Mouse (Mus musculus) gastrocnemius, adult 2 months (tissue): ENCODE measurements at regions not wholly inside any gene's neighbourhood (a gene's known extent, or its start where the extent isn't known, plus 50 kb on each side); places are given as distances from the start of the nearest gene placed in this dataset.

Experiments used
- DNase-seq: peaks from one replicate; pipeline ENCODE4 v3.0.0; 2022
- H3K27ac ChIP-seq: fragments of 200-600 bp; 2 replicates; pipeline ENCODE4 v1.8.1; 2022; ENCODE audit warnings: mild to moderate bottlenecking
- H3K4me3 ChIP-seq: fragments of 200-600 bp; 2 replicates; pipeline ENCODE4 v1.8.1; 2022; ENCODE audit warnings: mild to moderate bottlenecking, moderate library complexity
- CTCF ChIP-seq: fragments of 200-600 bp; IDR thresholded peaks from 2 replicates; pipeline ENCODE4 v1.8.1; 2022; ENCODE audit warnings: antibody characterized with exemption, mild to moderate bottlenecking, moderate library complexity
- intact Hi-C: fragments of 180-260 bp; cut with DNase I; formaldehyde crosslinking; loops from one replicate; pipeline ENCODE4 v1.15.1; 2025

DNA sequence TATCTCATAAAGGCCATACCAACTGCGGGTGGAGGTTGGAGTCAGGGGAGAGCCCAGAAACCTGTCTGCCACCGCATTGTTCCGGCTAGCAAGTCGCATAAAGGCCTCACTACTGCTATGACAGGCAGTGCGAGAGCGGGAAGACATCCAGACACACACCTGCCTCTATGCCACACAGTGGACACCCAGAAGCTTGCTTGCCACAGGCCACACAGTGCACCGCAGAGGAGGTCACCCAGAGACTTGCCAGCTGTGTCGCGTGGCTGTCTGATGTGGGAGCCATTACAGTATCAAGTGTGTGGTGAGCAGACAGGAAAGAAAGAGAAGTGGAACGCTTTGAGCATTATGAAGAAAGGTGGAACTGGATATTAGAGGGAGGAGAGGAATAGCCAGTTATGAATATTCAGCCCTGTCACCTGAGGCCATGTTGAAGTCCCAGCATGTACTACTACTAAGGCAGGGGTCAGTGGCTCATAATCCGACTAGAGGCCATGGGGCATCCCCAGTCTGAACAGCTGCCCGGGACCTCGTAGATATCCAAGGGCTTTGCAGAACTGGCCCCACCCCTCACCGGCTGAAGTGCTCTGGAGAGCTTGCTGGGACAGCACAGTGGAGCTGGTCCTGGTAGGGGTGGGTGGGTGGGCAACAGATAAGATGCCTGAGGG is 87.6 kb upstream of the Gnai1 start:
- H3K4me3 ChIP-seq: no peak overlapping the region
- TF ChIP-seq CTCF: no peak
- intact Hi-C loops: loop anchor here (5.0 kb wide), 1 partner anchor 360 kb away; no protein-coding TSS in a partner anchor
- H3K27ac ChIP-seq: no peak overlapping the region
- no peak for DNase-seq

DNA sequence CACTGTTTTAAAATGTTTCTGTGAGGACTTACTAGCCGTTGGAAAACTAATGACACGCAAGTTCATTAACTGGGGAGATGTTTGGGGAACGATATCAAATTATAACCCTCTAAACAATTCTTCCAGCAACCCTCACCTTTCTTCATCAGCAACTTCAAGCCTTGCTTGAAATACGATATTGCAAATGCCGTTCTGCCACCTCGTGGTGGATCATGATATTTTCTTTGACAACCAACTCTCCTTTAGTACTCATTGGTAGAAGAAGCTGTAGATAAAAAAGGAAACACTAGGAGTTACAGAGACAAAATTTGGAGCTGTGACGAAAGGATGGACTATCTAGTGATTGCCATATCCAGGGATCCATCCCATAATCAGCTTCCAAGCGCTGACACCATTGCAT is 85.8 kb upstream of the Gnai1 start:
- peak; percentile 68 for TF ChIP-seq CTCF
- Histone ChIP-seq H3K4me3 (no peak overlapping the region), H3K27ac (no peak overlapping the region)
- intact Hi-C loops: loop anchor here (5.0 kb wide), 1 partner anchor 359 kb away; no protein-coding TSS in a partner anchor
- peak; percentile 27 for DNase-seq

DNA sequence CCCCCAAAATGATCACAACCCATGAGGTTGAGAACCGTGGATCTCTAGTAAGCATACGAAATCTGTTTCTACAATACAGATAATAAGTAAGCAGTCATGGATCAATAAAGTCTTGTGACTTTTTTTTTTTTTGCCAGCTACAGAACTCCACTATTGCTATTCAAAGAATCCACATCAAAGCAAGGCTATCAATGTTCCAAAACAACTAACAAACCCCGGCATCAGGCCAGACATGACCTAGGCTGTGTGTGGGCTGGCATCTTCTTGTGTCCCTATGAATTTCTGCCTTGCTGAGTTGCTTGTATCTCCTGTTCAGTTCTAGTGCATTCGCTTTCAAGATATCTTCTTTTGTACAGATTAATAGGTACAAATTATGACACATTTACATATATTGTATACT is 79.8 kb upstream of the Gnai1 start:
- TF ChIP-seq CTCF: no peak
- no peak overlapping the region for H3K4me3 ChIP-seq
- H3K27ac ChIP-seq: no peak overlapping the region
- no peak for DNase-seq
- intact Hi-C loops: no loop called here

DNA sequence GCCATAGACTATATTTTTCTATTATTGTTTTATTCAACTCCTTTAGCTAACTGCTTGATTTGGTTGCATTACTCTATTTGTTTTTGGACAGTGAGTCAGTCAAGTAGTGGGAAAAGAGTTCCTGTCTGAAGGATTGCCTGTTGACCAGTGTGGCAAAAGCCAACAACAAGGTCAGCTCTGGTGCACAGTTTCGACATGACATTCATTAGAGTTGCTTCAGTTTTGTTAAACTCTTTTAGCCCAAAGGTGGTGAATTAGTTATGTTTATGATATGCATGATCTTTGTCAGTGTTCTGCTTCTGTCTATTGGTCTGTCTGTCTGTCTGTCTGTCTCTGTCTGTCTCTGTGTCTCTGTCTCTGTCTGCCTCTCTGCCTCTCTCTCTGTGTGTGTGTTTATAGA is 79.1 kb upstream of the Gnai1 start:
- Histone ChIP-seq H3K4me3 (no peak overlapping the region), H3K27ac (no peak overlapping the region)
- no peak for DNase-seq
- TF ChIP-seq CTCF: no peak
- intact Hi-C loops: no loop called here

DNA sequence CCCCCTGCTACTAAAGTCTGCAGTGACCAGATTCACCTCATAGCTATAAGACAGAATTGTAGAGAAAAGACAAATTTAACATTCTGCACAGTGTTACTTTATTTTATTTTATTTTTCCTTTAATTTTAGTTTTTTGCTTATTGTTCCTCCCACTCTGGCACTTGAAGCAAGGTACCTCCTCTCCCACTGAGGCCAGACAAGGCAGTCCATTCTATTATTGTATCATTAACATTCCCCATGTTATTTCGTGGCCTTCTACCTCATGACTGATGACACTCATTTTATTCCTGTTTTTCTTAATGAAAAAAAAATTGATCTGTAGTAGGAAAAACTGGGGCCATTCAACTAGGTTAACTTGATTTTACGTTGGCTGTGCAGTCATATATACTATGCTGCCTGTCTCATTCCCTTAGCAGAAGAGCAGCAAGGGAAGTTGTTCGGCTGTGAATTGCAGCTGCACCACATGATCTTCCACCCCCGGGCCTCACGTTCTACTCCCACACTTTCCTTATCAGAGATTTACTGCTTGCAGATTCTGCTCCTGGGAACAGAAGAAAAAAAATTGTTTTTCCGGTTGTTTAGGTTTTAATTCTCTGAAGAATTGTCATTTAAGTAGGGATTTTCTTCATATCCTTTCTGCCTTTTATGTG is 76.1 kb upstream of the Gnai1 start:
- Histone ChIP-seq H3K27ac (no peak overlapping the region), H3K4me3 (no peak overlapping the region)
- no peak for TF ChIP-seq CTCF
- no peak for DNase-seq
- intact Hi-C loops: no loop called here

DNA sequence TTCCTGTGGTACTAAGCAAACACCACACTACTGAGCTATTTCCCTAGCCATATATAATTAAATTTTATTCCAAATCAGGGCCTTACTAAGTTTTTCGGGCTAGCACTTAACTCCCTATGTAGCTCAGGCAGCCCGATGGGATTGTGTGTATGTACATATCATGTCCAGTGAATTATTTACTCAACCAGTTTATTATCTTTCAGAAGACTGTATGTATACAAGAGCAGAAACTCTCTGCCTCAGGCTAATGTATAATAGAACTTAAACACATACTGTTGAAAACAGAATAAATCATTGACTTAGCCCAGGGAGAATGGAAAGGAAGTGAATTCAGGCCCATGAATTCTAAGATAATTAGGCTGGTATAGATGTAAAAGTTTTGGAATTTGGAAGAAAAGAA is 74.1 kb upstream of the Gnai1 start:
- no peak for TF ChIP-seq CTCF
- intact Hi-C loops: no loop called here
- no peak overlapping the region for H3K4me3 ChIP-seq
- H3K27ac ChIP-seq: no peak overlapping the region
- no peak for DNase-seq

DNA sequence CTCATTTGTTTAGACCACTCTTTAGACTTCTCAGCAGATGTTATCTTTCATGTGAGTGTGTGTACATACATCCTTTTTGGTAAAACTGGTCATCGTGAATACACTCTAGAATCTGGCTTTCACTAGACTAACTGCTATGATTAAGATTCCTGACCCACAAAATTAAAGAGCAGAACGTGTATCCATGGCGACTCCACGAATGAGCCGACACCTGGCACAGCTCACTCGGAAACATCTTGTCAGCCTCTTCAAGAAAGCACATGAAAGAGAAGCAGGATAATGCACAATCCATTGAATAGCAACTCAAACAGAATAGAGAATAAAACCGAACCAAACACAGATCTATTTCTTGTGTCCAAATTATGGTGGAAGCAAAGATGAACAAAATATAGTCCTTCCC is 73.1 kb upstream of the Gnai1 start:
- DNase-seq: no peak
- TF ChIP-seq CTCF: no peak
- H3K4me3 ChIP-seq: no peak overlapping the region
- H3K27ac ChIP-seq: no peak overlapping the region
- intact Hi-C loops: no loop called here

DNA sequence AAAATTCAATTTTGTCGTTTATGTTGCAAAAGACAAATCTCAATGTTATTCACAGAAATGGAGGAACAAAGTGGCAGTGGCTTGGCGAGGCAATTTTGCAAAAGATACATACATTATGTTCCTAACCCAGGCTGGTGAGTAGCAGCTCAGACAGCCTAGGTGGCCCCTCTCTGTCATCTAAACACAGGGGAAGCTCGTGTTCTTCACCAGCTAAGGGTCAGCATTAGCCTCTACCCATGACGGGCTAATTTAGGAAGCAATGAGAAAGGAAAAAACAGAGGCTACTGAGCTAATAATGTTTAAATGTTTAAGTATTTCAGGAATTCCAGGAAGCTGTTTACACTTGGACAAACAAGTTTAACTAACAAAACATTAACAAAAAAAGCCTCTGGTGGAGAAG is 64.9 kb upstream of the Gnai1 start:
- intact Hi-C loops: no loop called here
- no peak overlapping the region for H3K4me3 ChIP-seq
- no peak for DNase-seq
- no peak overlapping the region for H3K27ac ChIP-seq
- no peak for TF ChIP-seq CTCF

DNA sequence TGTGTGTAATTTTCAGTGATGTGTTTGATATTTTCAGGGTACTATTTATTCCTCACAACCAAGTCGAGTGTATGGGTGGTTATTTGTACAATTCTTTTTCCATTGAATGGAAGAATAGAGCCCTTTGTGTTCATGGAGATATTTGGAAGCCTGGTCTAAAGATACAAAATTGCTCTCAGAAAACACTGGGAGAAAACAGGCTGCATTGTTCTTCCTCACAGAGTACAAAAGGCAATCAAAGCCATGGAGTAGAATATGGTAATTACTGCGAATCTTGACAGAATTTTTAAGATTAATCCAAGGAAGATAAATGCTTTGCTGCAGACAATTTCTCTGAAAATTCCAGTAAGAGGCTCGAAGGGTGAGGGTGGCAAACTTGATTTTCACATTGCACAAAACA is 54.7 kb upstream of the Gnai1 start:
- TF ChIP-seq CTCF: no peak
- intact Hi-C loops: no loop called here
- Histone ChIP-seq H3K27ac (no peak overlapping the region), H3K4me3 (no peak overlapping the region)
- DNase-seq: no peak
